Mouse (Mus musculus) cerebellum, adult 8-10 months (tissue): ENCODE results near the gene Gm49403.
A peak's percentile ranks its signal among the peaks of the same experiment; 100 is the strongest.
"Not testable (repeated sequence)": the region's sequence is repeated elsewhere in the genome, so short reads cannot be mapped to it uniquely, and the experiment has no call there.

Experiments used
- DNase-seq: peaks from one replicate; pipeline ENCODE4 v3.0.0; 2022

Gm49403 gene

DNA sequence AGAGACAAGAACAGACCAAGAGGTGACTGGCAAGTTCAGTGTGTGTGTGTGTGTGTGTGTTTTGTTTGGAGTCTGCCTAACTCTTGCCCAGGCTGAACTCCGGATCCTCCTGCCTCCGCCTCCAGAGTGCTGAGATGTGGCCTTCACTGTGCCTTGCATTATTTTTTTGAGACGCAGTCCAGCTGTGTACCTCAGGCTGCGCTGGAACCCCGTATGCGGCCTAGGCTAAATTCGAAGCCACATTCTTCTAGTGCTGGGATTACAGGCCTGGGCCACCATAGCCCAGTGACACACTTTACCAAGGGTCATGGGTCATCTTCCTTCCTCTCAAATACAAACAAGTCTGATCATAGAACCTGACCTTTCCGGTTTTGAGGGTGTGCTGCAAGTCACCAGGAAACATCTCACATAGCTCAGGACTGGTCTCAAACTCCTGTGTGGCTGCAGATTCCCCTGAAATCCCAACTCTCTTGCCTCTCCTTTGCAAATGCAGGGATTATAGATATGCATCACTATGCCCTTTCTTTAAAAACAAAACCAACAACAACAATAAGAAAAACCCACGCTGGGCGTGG, 11.4 kb upstream of the Gm49403 start:
- no peak for DNase-seq

DNA sequence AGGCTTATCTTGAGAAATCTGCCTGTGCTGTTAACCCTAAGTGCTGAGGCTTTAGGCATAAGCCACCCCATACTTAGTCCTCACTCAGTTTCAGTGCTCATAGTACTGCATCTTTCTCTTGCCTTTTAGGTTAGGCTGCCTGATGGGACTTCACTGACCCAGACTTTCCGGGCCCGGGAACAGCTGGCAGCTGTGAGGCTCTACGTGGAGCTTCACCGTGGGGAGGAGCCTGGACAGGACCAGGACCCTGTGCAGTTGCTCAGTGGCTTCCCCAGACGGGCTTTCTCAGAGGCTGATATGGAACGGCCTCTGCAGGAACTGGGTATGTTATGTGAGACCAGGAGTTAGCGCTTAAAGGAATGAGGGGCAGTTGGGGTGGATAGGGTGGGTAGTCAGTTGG, 8.7 kb upstream of the Gm49403 start:
- DNase-seq = no peak

DNA sequence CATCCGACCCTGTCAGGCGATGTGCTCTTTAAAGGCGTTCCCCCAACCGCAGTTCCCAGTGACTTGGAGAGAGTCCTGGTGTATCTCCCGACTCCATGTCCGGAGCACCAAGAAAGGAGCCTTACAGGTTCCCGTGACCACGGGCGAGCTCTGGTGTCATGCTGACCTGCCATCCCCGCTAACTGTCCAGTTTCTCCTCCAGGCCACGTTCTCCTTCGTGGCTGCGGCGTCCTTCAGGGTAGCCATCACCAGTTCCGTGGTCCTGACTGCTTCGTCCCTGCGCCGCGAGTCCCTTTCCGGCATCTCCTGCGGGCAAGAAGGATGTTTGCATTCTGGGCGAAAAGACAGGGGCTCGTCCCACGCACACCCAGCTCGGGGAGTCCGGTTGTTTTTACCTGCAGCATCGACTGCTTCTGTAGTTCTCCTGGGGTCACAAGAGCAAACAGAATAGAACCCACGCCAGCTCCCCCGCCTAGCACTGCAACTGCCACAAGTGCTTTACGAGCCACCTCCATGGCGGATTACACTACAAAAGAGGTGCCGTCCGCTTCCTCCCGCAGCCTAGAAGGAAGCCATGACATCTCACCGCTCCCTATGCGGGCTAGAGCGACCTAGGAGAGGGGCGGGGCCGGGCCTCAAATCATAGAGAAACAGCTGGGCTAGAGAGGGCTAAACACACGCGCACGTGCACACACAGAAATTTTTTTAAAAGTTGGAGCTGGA, 3.3 kb upstream of the Gm49403 start, which contains the start of gene Uqcc3:
TSS of gene Uqcc3 (minus strand) at position 613 of the 723 bp plus-strand sequence.
- DNase-seq = peak; percentile 86

DNA sequence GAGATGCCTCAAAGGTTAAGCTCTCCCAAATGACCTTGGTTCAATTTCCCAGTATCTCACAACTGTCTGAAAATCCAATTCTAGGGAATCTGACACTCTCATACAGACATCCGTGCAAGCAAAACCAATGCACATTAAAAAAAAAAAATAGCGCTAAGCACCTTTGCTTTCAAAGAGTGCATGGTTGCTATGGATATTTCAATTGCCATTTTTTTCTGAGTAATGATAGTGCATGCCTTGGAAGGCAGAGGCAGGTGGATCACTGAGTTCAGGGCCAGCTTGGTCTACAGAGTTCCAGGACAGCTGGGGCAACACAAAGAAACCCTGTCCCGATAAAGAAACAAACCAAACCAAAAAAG, 2.7 kb upstream of the Gm49403 start:
- DNase-seq = no peak

DNA sequence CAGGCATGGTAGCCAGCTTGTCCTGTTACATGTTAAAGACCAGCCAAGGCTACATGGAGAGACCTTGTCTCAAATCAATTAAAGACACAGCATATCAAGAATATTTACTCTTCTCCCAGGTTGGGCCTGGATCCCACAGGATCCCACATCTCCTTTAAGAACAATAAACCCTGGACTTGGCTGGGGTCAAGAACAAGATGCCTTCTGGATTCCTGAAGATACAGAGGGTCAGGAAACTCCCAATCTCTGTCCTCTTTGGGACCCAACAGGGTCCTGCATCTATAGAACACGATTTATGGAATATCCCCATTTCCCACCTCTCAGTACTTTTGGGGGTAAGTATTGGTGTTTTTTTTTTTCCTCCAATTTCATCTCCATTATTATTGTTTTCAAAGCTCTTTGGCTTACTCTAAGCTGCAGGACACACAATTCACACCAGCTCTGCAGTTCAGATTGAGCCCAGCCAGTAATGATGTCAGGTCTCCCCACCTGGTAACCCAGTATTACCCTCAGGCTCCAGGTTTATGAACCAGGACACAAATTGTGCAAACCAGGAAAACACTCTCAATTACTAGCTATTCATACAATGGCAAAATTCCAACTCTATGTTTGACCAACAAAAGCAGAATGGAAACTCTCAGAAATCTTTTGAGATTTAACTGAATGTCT, 3.3 kb downstream of the Gm49403 start:
- no peak for DNase-seq

DNA sequence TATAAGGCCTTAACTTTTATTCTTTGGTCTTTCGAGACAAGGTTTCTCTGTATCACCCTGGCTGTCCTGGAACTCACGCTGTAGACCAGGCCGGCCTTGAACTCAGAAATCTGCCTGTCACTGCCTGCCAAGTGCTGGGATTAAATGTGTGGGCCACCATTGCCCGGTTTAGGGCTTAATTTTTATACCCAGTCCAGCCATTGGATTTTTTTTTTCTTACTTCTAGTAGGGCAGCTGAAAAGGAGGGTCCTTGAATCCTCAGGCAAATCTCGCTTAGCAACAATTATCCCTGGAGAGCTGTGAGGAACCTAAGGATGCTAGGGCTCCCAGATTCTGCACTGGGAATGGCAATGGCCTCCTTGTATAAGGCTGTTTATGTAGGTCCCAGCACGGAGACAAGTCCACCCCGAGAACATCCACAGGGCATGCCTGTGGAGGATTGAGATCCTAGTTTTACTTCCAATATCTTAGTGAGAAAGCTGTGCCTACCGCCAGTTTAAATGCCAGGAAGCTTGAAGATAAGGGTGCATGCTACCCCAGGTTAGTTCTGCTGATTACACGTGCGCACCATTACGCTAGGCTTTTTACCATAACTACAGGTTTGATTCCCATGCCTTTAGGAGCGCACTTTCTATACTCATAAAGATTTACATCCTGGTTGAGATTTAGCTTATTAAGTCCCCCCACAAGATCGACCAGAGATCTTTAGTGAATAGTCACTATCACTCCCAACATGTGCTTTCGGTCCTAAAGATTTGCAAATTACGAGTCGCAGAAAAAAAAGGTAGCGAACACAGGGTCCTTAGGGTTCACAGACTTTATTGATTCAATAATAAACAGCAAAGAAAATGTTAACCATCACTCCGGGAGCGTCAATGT, 4.1 kb downstream of the Gm49403 start:
- DNase-seq = no peak

DNA sequence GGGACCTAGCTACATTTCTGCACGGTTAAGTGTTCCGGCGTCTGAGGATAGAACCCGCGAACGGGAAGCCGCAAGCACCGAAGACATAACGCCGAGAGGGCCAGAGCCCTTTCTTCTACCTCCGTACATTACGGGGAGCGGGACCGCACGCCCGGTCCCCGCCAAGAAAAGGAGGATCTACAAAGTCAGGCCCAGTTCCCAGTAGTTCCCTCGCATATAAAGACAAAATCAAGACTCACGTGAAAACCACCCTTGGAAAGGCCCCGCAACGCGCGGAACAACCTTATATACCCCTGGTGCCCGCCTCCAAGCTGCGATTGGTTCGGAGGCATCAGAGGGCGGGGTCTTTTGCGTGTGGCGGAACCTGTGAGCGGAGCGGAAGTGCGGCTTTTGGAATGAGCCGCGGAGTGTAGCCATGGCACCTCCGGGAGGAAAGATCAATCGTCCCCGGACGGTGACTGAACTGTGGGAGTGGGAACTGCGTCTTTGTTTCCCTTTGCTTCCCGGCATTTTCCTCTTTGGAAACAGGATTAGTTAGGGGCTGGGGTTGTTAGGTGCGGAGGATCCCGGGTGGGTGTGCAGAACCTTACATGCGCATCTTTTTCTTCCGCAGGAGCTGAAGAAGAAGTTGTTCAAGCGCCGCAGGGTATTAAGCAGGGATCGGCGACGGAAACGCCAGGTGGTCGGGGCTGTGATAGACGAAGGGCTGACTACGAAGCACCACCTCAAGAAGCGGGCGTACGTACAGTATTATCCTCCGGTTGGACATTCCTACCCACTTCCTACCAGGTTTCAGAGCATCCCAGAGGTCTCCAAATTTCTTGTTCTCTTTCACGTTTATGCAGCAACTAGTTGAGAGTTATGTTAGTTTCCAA, 5.0 kb downstream of the Gm49403 start, which contains the start of the genes 1810009A15Rik and Gm49416:
TSS of gene 1810009A15Rik (plus strand) at position 343 of the 875 bp plus-strand sequence.
TSS of gene Gm49416 (plus strand) at position 416 of the 875 bp plus-strand sequence.
- peak; percentile 92 for DNase-seq

DNA sequence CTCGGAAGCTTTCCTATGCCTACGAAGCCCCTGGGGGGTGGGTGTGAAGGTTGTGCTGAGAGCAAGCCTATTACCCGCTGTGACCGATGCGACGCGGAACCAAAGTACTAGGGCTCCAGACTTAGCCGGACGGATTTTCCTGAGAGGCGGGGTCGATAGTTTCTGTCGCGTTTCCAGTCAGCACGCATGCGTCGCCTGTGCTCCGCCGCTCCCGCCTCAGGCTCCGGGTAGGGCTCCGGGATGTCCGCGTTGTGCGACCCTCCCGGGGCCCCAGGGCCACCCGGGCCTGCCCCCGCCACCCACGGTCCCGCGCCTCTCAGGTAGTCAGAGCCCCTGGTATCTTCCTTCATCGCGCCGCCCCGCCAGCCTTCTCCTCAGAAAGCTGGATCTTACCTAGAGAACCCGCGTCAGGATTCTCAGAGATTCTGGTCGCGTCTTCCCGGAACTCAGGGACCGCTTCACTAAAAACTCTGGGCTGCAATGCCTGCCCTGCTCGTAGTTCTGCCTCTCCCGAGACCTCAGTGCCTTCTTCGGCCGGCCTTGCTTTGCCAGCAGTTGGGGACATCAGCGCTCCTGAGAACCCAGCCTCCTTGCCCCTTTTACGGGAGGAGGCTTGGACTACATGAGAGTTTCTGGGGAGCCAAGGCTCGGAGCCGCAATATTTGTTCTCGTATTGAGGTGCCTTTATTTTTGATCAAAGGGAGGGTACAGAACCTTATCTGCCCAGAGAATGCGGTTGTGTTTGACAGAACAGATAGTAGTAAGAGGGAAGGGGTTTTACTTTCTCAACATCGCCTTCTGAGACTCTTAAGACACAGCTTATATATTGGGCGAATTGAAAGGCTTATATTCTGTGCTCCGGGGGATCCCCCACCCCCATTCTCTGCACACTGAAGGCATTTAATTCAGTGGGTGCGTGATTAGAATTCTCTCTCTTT, 9.4 kb downstream of the Gm49403 start, which contains the start of gene Ints5:
TSS of gene Ints5 (plus strand) at position 177 of the 938 bp plus-strand sequence.
- peak; percentile 84 for DNase-seq

DNA sequence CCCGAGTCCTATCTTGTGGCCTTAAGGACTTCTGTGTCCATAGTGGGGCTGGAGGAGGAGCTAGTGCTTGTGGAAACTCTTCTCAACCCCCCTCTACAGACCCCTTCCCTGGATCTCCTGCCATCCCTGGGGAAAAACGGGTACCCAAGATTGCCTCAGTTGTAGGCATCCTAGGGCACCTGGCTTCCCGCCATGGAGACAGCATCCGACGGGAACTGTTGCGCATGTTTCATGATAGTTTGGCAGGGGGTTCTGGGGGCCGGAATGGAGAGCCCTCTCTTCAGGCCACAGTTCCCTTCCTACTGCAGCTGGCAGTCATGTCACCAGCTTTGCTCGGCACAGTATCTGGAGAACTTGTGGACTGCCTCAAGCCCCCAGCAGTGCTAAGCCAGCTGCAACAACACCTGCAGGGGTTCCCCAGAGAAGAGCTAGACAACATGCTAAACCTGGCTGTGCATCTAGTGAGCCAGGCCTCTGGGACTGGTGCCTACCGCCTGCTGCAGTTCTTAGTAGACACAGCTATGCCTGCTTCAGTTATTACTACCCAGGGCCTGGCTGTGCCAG, 11.7 kb downstream of the Gm49403 start:
- no peak for DNase-seq

DNA sequence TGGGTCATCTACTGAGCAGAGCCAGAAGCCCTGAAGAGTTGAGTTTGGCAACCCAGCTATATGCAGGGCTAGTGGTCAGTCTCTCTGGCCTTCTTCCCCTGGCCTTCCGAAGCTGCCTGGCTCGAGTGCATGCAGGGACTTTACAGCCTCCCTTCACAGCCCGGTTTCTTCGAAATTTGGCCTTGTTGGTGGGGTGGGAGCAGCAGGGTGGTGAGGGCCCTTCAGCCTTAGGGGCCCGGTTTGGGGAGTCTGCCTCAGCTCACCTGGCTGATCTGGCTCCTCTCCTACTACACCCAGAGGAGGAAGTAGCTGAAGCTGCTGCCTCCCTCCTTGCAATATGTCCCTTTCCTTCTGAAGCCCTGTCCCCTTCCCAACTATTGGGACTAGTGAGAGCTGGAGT, 12.5 kb downstream of the Gm49403 start:
- not testable (repeated sequence) for DNase-seq

DNA sequence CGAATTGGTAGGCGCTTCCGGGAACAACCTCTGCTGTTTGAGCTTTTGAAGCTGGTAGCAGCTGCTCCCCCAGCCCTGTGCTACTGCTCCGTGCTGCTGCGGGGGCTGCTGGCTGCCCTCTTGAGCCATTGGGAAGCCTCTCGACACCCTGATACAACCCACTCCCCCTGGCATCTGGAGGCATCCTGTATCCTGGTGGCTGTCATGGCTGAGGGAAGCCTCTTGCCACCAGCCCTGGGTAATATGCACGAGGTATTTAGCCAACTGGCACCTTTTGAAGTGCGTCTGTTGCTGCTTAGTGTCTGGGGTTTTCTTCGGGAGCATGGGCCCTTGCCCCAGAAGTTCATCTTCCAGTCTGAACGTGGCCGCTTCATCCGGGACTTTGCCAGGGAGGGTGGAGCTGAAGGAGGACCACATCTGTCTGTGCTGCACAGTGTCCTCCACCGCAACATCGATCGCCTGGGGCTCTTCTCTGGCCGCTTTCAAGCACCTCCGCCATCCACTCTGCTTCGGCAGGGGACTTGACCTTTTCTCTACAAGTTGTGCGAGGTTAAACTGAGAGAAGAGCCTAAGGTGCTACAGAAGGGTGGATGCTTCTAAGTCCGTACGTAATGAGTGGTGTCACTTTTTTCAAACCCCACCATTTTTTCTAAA, 13.6 kb downstream of the Gm49403 start:
- DNase-seq = not testable (repeated sequence)

DNA sequence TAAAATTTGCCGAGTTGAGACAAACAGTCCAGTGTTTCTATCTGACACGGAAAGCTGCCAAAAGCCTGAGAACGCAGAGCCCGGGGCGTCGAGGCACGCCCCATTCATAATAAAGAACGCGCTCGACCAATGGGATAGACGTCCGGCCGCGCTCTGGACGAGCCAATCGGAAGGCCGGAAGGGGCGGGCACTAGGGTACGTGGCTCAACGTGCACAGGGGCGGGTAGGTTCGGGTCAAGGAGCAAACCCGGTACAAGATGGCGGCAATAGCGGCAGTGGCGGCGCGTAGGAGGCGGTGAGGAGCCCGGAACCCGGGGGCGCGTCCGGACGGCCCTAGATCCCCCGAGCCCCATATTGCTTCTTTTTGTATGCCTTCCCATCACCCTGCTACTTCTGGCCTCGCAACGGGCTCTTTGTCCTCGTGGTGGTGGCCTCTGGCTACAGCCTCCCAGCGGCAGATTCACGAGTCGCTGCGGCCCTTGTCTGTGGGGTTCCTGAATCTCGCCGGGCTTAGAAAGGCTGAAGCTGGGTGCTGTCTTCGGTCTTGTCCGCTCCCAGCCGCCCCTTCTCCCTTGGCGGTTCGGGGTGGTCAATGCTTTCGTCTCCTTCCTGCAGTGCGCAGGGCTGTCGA, 14.2 kb downstream of the Gm49403 start, which contains the start of gene Ganab:
TSS of gene Ganab (plus strand) at position 207 of the 631 bp plus-strand sequence.
- DNase-seq = peak; percentile 93

DNA sequence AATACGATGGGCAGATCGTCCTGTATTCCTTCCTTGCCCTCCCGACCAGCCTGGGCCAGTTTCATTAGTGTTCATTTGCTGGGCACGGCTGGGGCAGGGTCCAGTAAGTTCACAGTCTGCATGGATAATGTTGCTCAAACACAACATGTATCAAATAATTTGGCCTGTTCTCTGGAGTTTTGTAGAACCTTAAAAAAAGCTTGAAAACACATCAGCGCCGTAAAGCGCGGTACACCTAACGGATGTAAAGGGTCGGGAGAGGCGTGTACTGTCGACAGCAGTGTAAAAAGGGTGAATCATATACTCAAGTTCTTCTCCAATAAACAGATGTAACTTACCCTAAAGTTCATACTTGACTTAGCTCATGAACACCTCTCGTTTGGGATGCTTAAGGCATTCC, 14.8 kb downstream of the Gm49403 start:
- no peak for DNase-seq

DNA sequence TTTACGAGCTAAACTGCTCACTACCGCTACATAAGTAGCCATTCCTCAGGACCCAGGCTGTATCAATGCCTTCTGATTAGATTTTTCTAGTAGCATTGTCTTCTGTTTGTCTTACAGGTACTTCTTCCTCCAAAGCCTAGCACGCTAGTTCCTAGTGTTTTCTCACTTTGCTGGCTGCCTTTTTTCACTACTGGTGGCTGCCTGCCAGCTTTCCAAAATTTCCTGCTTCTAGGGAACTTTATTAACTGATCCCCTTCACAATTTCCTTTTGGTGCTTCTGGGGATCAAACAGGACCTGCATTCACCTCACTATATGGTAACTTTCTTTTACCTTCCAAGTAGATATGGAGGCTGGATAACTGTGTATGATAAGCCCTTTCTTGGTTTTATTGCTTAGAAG, 15.3 kb downstream of the Gm49403 start:
- no peak for DNase-seq

DNA sequence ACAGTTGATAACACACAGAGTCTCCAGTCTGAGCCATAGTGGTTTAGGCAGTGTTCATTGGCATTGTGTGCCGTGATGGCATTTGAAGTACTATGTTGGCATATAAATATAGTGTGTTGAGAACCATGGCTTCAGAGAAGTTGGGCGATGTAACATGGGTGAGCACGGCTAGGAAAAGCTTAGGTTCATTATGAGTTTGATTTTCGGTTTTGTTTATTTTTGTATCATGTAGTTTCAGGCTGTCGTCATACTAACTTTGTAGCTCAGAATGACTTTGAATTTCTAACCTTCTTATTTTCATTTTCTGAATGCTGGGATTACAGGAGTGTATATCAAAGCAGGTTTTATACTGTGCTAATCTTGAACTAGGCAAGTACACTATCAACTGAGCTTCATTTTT, 19.7 kb downstream of the Gm49403 start:
- no peak for DNase-seq

DNA sequence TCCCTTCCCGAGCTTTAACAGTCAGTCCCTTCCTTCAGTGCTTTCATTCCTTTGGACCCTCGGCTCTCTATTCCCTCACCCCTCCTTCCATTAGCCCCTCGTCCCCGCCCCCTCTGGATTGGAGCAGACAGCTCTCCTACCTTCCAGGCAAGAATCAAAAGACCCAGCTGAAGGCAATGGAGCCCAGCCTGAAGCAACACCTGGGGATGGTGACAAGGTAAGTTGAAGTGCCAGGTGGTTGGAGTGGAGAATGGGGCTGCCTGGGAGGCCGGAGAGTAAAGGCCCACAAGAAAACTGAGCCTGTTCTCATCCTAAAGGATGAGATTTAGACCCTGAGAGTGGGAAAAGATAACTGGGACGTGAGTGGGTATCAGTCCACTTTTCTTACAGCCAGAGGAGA, 24.8 kb downstream of the Gm49403 start:
- no peak for DNase-seq

DNA sequence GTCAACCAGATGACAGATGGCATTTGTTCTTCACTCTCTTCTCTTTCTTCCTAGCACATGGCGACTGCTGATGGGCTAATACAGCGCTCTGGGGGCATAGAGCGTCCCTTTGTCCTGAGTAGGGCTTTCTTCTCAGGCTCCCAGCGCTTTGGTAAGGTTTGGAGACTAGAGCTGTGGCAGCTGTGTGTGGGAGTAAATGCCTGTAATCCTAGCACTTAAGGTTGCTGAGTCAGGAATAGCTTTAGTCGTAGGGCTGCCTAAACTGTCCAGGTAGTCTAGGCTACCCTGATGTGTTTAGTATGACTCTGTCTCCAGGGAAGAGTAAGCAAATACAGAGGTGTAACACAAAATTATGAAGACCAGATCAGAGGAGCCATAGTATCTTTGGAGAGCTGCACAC, 28.1 kb downstream of the Gm49403 start:
- no peak for DNase-seq

DNA sequence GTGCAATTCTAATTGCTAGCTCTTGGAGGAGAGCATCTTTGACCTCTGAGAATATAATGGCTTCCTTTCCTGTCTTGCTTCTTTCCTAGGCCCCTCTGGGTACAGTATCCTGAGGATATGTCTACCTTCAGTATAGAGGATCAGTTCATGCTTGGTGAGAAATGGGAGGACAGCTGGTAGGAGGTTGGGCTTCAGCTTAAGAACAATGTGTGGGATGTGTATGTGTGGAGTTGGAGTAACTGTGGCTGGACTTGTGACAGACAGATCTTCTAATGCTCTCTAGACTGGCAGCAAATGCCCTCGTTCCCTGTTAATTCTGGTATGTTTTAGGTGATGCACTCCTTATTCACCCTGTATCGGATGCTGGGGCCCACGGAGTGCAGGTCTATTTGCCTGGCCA, 30.5 kb downstream of the Gm49403 start:
- no peak for DNase-seq

DNA sequence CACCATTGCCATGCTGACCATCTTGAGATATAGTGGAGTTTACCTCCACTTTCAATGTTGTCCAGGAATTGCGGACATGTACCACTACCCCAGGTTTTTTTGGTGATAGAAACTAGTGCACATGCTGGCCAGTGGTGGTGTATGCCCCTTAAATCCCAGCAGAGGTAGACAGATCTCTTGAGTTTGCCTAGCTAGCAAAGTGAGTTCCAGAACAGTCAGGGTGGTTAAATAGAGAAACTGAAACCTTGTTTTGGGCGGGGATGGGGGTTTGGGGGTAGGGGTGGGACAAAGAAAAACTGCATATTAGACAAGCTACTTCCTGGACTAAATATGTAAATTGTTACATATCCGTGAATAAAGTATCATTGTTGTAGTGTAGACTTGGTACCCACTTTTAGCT, 35.3 kb downstream of the Gm49403 start:
- no peak for DNase-seq
